Mouse (Mus musculus): ENCODE data around the gene Kif24. TPM values are rescaled to one million over a fixed set of nuclear protein-coding genes. Genes with fewer than 3 reads are reported as not detected.

The Kif24 gene
- 9.5 and 9.6 TPM in 2 replicates for polyA plus RNA-seq (2016; fragmentation: Nextera tagmentation; extraction: Ambion mirVana)

- peak within 1 kb of the TSS; percentile 78 for H3K27ac ChIP-seq
- WGBS = under 1% methylated on average over 70 of the region's 70 CpGs
These were observed at the start of gene Kif24, which contains the start of gene Nudt2 for GRCm38 (mm10) chr4:41464345-41465286. Kif24 (minus strand) TSS chr4:41464887. Nudt2 (plus strand) TSS chr4:41465151.

GRCm38 (mm10) chr4:41513714-41514113 is 49.0 kb upstream of the Kif24 start:
- no peak for ATAC-seq (ENCODE audit: low FRiP score)
- 33% methylated on average over 8 of the region's 8 CpGs for WGBS

More at GRCm38 (mm10) chr4:41464345-41465286, at the start of gene Kif24, which contains the start of gene Nudt2:
- peak; percentile 99 for ATAC-seq (ENCODE audit: low FRiP score)
- no peaks in the 10 kb centered on the region for H3K36me3 ChIP-seq
- H3K4me3 ChIP-seq = peak within 1 kb of the TSS; percentile 76
- no peaks in the 10 kb centered on the region for H3K27me3 ChIP-seq
- H3K4me1 ChIP-seq = peaks cover 17% of the 10 kb centered on the region; the same call in 1 of the 2 replicates
- peak within 1 kb of the TSS; percentile 70 for H3K4me2 ChIP-seq (replicated peaks)
- H3K9ac ChIP-seq = peak within 1 kb of the TSS; percentile 71
- H3K9me3 ChIP-seq (replicated peaks) = no peaks in the 10 kb centered on the region

GRCm38 (mm10) chr4:41513309-41513708 is 48.6 kb upstream of the Kif24 start:
- H3K9me3 ChIP-seq (replicated peaks) = no peaks in the 10 kb centered on the region
- peaks cover 11% of the 10 kb centered on the region; the same call in 1 of the 2 replicates for H3K27me3 ChIP-seq
- H3K4me3 ChIP-seq = no peak overlapping the region
- no peak for ATAC-seq (ENCODE audit: low FRiP score)
- H3K4me1 ChIP-seq = peaks cover 3% of the 10 kb centered on the region; the same call in 1 of the 2 replicates
- peaks cover 4% of the 10 kb centered on the region; the same call in 1 of the 2 replicates for H3K36me3 ChIP-seq
- 41% methylated on average over 4 of the region's 4 CpGs for WGBS
- H3K4me2 ChIP-seq (replicated peaks) = no peak overlapping the region
- no peak overlapping the region; the same call in none of the 2 replicates for H3K27ac ChIP-seq
- H3K9ac ChIP-seq = no peak overlapping the region

More at GRCm38 (mm10) chr4:41513714-41514113, 49.0 kb upstream of the Kif24 start:
- Histone ChIP-seq H3K9me3 (replicated peaks) (no peaks in the 10 kb centered on the region), H3K9ac (no peak overlapping the region), H3K27me3 (peaks cover 7% of the 10 kb centered on the region; the same call in 1 of the 2 replicates), H3K4me1 (peaks cover 3% of the 10 kb centered on the region; the same call in 1 of the 2 replicates), H3K4me3 (no peak overlapping the region), H3K27ac (no peak overlapping the region; the same call in 1 of the 2 replicates), H3K4me2 (replicated peaks) (no peak overlapping the region), H3K36me3 (peaks cover 8% of the 10 kb centered on the region; the same call in 1 of the 2 replicates)

GRCm38 (mm10) chr4:41507998-41508397 is 43.3 kb upstream of the Kif24 start:
- Histone ChIP-seq H3K4me2 (replicated peaks) (peak overlapping the region; percentile 84), H3K27ac (no peak overlapping the region), H3K4me3 (no peak overlapping the region), H3K9ac (no peak overlapping the region), H3K9me3 (replicated peaks) (no peaks in the 10 kb centered on the region), H3K27me3 (peaks cover 15% of the 10 kb centered on the region; the same call in 1 of the 2 replicates), H3K36me3 (no peaks in the 10 kb centered on the region), H3K4me1 (peaks cover 15% of the 10 kb centered on the region)
- ATAC-seq (ENCODE audit: low FRiP score) = no peak
- WGBS = 40% methylated on average over 7 of the region's 7 CpGs

GRCm38 (mm10) chr4:41507326-41507924 is 42.7 kb upstream of the Kif24 start:
- H3K4me1 ChIP-seq = peaks cover 20% of the 10 kb centered on the region
- peak overlapping the region; percentile 70 for H3K27ac ChIP-seq
- under 1% methylated on average over 22 of the region's 22 CpGs for WGBS

GRCm38 (mm10) chr4:41506906-41507305 is 42.2 kb upstream of the Kif24 start:
- peak overlapping the region; percentile 84 for H3K4me2 ChIP-seq (replicated peaks)
- WGBS = under 1% methylated on average over 29 of the region's 29 CpGs
- peak; percentile 76 for ATAC-seq (ENCODE audit: low FRiP score)

More at GRCm38 (mm10) chr4:41507326-41507924, 42.7 kb upstream of the Kif24 start:
- peak overlapping the region; percentile 50 for H3K4me3 ChIP-seq
- peak; percentile 28 for ATAC-seq (ENCODE audit: low FRiP score)
- H3K4me2 ChIP-seq (replicated peaks) = peak overlapping the region; percentile 84
- peak overlapping the region; percentile 74 for H3K9ac ChIP-seq
- H3K9me3 ChIP-seq (replicated peaks) = no peaks in the 10 kb centered on the region
- no peaks in the 10 kb centered on the region for H3K36me3 ChIP-seq
- H3K27me3 ChIP-seq = peaks cover 17% of the 10 kb centered on the region; the same call in 1 of the 2 replicates

GRCm38 (mm10) chr4:41506156-41506555 is 41.5 kb upstream of the Kif24 start:
- no peak overlapping the region for H3K9ac ChIP-seq
- peaks cover 23% of the 10 kb centered on the region for H3K27me3 ChIP-seq
- peak overlapping the region; percentile 84 for H3K4me2 ChIP-seq (replicated peaks)
- H3K27ac ChIP-seq = 0 out of 2 replicates have a peak overlapping the region, but pooled peaks have one; percentile 8
- no peaks in the 10 kb centered on the region for H3K9me3 ChIP-seq (replicated peaks)
- H3K4me1 ChIP-seq = peaks cover 30% of the 10 kb centered on the region
- H3K36me3 ChIP-seq = no peaks in the 10 kb centered on the region
- ATAC-seq (ENCODE audit: low FRiP score) = no peak
- no peak overlapping the region for H3K4me3 ChIP-seq
- 12% methylated on average over 13 of the region's 13 CpGs for WGBS

More at GRCm38 (mm10) chr4:41506906-41507305, 42.2 kb upstream of the Kif24 start:
- Histone ChIP-seq H3K36me3 (no peaks in the 10 kb centered on the region), H3K9ac (peak overlapping the region; percentile 74), H3K27me3 (peaks cover 20% of the 10 kb centered on the region), H3K9me3 (replicated peaks) (no peaks in the 10 kb centered on the region), H3K27ac (peak overlapping the region; percentile 70), H3K4me1 (peaks cover 25% of the 10 kb centered on the region), H3K4me3 (peak overlapping the region; percentile 50)

- Histone ChIP-seq H3K9me3 (replicated peaks) (no peaks in the 10 kb centered on the region), H3K4me1 (peaks cover 30% of the 10 kb centered on the region), H3K36me3 (no peaks in the 10 kb centered on the region), H3K4me2 (replicated peaks) (no peak overlapping the region), H3K4me3 (no peak overlapping the region), H3K27me3 (peaks cover 34% of the 10 kb centered on the region), H3K27ac (no peak overlapping the region), H3K9ac (no peak overlapping the region)
- WGBS = 59% methylated on average over 11 of the region's 11 CpGs
- no peak for ATAC-seq (ENCODE audit: low FRiP score)
These were observed 40.5 kb upstream of the Kif24 start for GRCm38 (mm10) chr4:41505131-41505551.

GRCm38 (mm10) chr4:41504325-41504724 is 39.6 kb upstream of the Kif24 start:
- H3K4me1 ChIP-seq = peaks cover 33% of the 10 kb centered on the region
- H3K4me2 ChIP-seq (replicated peaks) = no peak overlapping the region
- H3K27ac ChIP-seq = no peak overlapping the region
- H3K27me3 ChIP-seq = peaks cover 42% of the 10 kb centered on the region
- H3K9me3 ChIP-seq (replicated peaks) = no peaks in the 10 kb centered on the region
- no peaks in the 10 kb centered on the region for H3K36me3 ChIP-seq
- H3K9ac ChIP-seq = no peak overlapping the region
- 71% methylated on average over 5 of the region's 5 CpGs for WGBS
- no peak for ATAC-seq (ENCODE audit: low FRiP score)
- no peak overlapping the region for H3K4me3 ChIP-seq

- Histone ChIP-seq H3K36me3 (no peaks in the 10 kb centered on the region), H3K27ac (peak within 1 kb of the TSS; percentile 40; the same call in 1 of the 2 replicates), H3K4me1 (peaks cover 46% of the 10 kb centered on the region), H3K9me3 (replicated peaks) (no peaks in the 10 kb centered on the region), H3K27me3 (peaks cover 47% of the 10 kb centered on the region), H3K4me3 (peak within 1 kb of the TSS; percentile 35), H3K9ac (peak within 1 kb of the TSS; percentile 54; the same call in 1 of the 2 replicates), H3K4me2 (replicated peaks) (peak within 1 kb of the TSS; percentile 63)
- ATAC-seq (ENCODE audit: low FRiP score) = peak; percentile 87
- WGBS = under 1% methylated on average over 18 of the region's 18 CpGs
These were observed 38.3 kb upstream of the Kif24 start, which contains the start of gene AI464131 for GRCm38 (mm10) chr4:41502986-41503412. AI464131 (minus strand) TSS chr4:41503076.

GRCm38 (mm10) chr4:41502171-41502940 is 37.7 kb upstream of the Kif24 start:
- H3K27ac ChIP-seq = peak overlapping the region; percentile 40; the same call in 1 of the 2 replicates
- WGBS = 9% methylated on average over 20 of the region's 20 CpGs
- peak overlapping the region; percentile 63 for H3K4me2 ChIP-seq (replicated peaks)
- no peaks in the 10 kb centered on the region for H3K36me3 ChIP-seq
- ATAC-seq (ENCODE audit: low FRiP score) = peak; percentile 36
- peaks cover 53% of the 10 kb centered on the region for H3K27me3 ChIP-seq
- peak overlapping the region; percentile 54; the same call in 1 of the 2 replicates for H3K9ac ChIP-seq
- no peaks in the 10 kb centered on the region for H3K9me3 ChIP-seq (replicated peaks)
- peaks cover 48% of the 10 kb centered on the region for H3K4me1 ChIP-seq
- H3K4me3 ChIP-seq = peak overlapping the region; percentile 35
